Mouse (Mus musculus) liver, embryonic 14.5 days (tissue): ENCODE measurements around the gene Efl1.

ENCODE experiments used
- CTCF ChIP-seq: IDR thresholded peaks from 2 replicates; pipeline ENCODE4 v1.5.1; 2016; ENCODE audit warnings: antibody characterized with exemption, low read depth, control low read depth
- EP300 ChIP-seq: IDR thresholded peaks from 2 replicates; pipeline ENCODE4 v1.6.1; 2016; ENCODE audit warnings: antibody characterized with exemption, low read depth

- no peak; the same call in 1 of the 2 replicates for TF ChIP-seq CTCF
- no peak for TF ChIP-seq EP300
Observed at GRCm38 (mm10) chr7:82715912-82716601, 67.6 kb downstream of the Efl1 start.
